Mouse (Mus musculus): ENCODE measurements around the gene Iqcc. TPM values are rescaled to one million over a fixed set of nuclear protein-coding genes. Genes with fewer than 3 reads are reported as not detected.
A peak's percentile ranks its signal among the peaks of the same experiment; 100 is the strongest.

The Iqcc gene
- polyA plus RNA-seq, 2 experiments, result 28.6 to 35.5 TPM

GRCm38 (mm10) chr4:129639221-129639620 is 20.3 kb upstream of the Iqcc start:
- no peak for TF ChIP-seq POLR2A (IDR thresholded peaks at IDR 0.05; ENCODE audit: borderline replicate concordance, extremely low read depth, insufficient read depth, insufficient read length)
- 87% methylated on average over 15 of the region's 15 CpGs for WGBS
- Histone ChIP-seq H3K36me3 (ENCODE audit: control insufficient read depth, insufficient read depth, low read length) (peaks cover 52% of the 10 kb centered on the region), H3K27me3 (ENCODE audit: control insufficient read depth, insufficient read depth, low read length) (no peaks in the 10 kb centered on the region), H3K9me3 (ENCODE audit: control insufficient read depth, low read length) (no peaks in the 10 kb centered on the region), H3K9ac (ENCODE audit: low read depth, low read length, severe bottlenecking) (peak overlapping the region; percentile 70), H3K4me3 (replicated peaks; ENCODE audit: low read length) (peak overlapping the region; percentile 55), H3K27ac (replicated peaks; ENCODE audit: low read depth, low read length) (no peak overlapping the region), H3K4me1 (ENCODE audit: control insufficient read depth, insufficient read depth, low read length) (peaks cover 20% of the 10 kb centered on the region), H3K4me2 (replicated peaks; ENCODE audit: low read depth, low read length, severe bottlenecking) (peak overlapping the region; percentile 73)
- no peak for ATAC-seq (ENCODE audit: low FRiP score, low read depth)
- DNase-seq (ENCODE audit: low spot score), result no peak

GRCm38 (mm10) chr4:129633852-129634251 is 15.0 kb upstream of the Iqcc start:
- Histone ChIP-seq H3K27ac (replicated peaks; ENCODE audit: low read depth, low read length) (no peak overlapping the region), H3K4me3 (replicated peaks; ENCODE audit: low read length) (no peak overlapping the region), H3K4me2 (replicated peaks; ENCODE audit: low read depth, low read length, severe bottlenecking) (no peak overlapping the region), H3K27me3 (ENCODE audit: control insufficient read depth, insufficient read depth, low read length) (no peaks in the 10 kb centered on the region), H3K9ac (ENCODE audit: low read depth, low read length, severe bottlenecking) (no peak overlapping the region), H3K36me3 (ENCODE audit: control insufficient read depth, insufficient read depth, low read length) (peaks cover 97% of the 10 kb centered on the region), H3K4me1 (ENCODE audit: control insufficient read depth, insufficient read depth, low read length) (peaks cover 4% of the 10 kb centered on the region), H3K9me3 (ENCODE audit: control insufficient read depth, low read length) (no peaks in the 10 kb centered on the region)
- no peak for TF ChIP-seq POLR2A (IDR thresholded peaks at IDR 0.05; ENCODE audit: borderline replicate concordance, extremely low read depth, insufficient read depth, insufficient read length)
- WGBS, result 94% methylated on average over 6 of the region's 6 CpGs
- ATAC-seq (ENCODE audit: low FRiP score, low read depth) (no peak), DNase-seq (ENCODE audit: low spot score) (no peak)

- ATAC-seq (ENCODE audit: low FRiP score, low read depth) (no peak), DNase-seq (ENCODE audit: low spot score) (no peak)
- peaks cover 100% of the 10 kb centered on the region for H3K36me3 ChIP-seq (ENCODE audit: control insufficient read depth, insufficient read depth, low read length)
- H3K4me3 ChIP-seq (replicated peaks; ENCODE audit: low read length), result no peak overlapping the region
- 85% methylated on average over 12 of the region's 12 CpGs for WGBS
- TF ChIP-seq POLR2A (IDR thresholded peaks at IDR 0.05; ENCODE audit: borderline replicate concordance, extremely low read depth, insufficient read depth, insufficient read length), result no peak
- H3K27ac ChIP-seq (replicated peaks; ENCODE audit: low read depth, low read length), result no peak overlapping the region
- H3K27me3 ChIP-seq (ENCODE audit: control insufficient read depth, insufficient read depth, low read length), result no peaks in the 10 kb centered on the region
- H3K4me2 ChIP-seq (replicated peaks; ENCODE audit: low read depth, low read length, severe bottlenecking), result no peak overlapping the region
- H3K9ac ChIP-seq (ENCODE audit: low read depth, low read length, severe bottlenecking), result no peak overlapping the region
- no peaks in the 10 kb centered on the region for H3K9me3 ChIP-seq (ENCODE audit: control insufficient read depth, low read length)
- H3K4me1 ChIP-seq (ENCODE audit: control insufficient read depth, insufficient read depth, low read length), result no peaks in the 10 kb centered on the region
These were observed 13.0 kb upstream of the Iqcc start for GRCm38 (mm10) chr4:129631867-129632266.

- Histone ChIP-seq H3K4me2 (replicated peaks; ENCODE audit: low read depth, low read length, severe bottlenecking) (no peak overlapping the region), H3K9ac (ENCODE audit: low read depth, low read length, severe bottlenecking) (no peak overlapping the region), H3K27me3 (ENCODE audit: control insufficient read depth, insufficient read depth, low read length) (no peaks in the 10 kb centered on the region), H3K4me3 (replicated peaks; ENCODE audit: low read length) (no peak overlapping the region), H3K4me1 (ENCODE audit: control insufficient read depth, insufficient read depth, low read length) (no peaks in the 10 kb centered on the region), H3K36me3 (ENCODE audit: control insufficient read depth, insufficient read depth, low read length) (peaks cover 99% of the 10 kb centered on the region), H3K27ac (replicated peaks; ENCODE audit: low read depth, low read length) (no peak overlapping the region), H3K9me3 (ENCODE audit: control insufficient read depth, low read length) (no peaks in the 10 kb centered on the region)
- no peak for DNase-seq (ENCODE audit: low spot score)
- WGBS, result 81% methylated on average over 4 of the region's 4 CpGs
- ATAC-seq (ENCODE audit: low FRiP score, low read depth), result no peak
- TF ChIP-seq POLR2A (IDR thresholded peaks at IDR 0.05; ENCODE audit: borderline replicate concordance, extremely low read depth, insufficient read depth, insufficient read length), result no peak
These were observed 12.0 kb upstream of the Iqcc start for GRCm38 (mm10) chr4:129630944-129631343.

- DNase-seq (ENCODE audit: low spot score), result no peak
- no peak overlapping the region for H3K4me3 ChIP-seq (replicated peaks; ENCODE audit: low read length)
- no peak overlapping the region for H3K4me2 ChIP-seq (replicated peaks; ENCODE audit: low read depth, low read length, severe bottlenecking)
- no peak for ATAC-seq (ENCODE audit: low FRiP score, low read depth)
- H3K27me3 ChIP-seq (ENCODE audit: control insufficient read depth, insufficient read depth, low read length), result no peaks in the 10 kb centered on the region
- H3K27ac ChIP-seq (replicated peaks; ENCODE audit: low read depth, low read length), result no peak overlapping the region
- 72% methylated on average over 6 of the region's 6 CpGs for WGBS
- H3K9ac ChIP-seq (ENCODE audit: low read depth, low read length, severe bottlenecking), result no peak overlapping the region
- peaks cover 51% of the 10 kb centered on the region for H3K36me3 ChIP-seq (ENCODE audit: control insufficient read depth, insufficient read depth, low read length)
- TF ChIP-seq POLR2A (IDR thresholded peaks at IDR 0.05; ENCODE audit: borderline replicate concordance, extremely low read depth, insufficient read depth, insufficient read length), result no peak
- peaks cover 19% of the 10 kb centered on the region for H3K4me1 ChIP-seq (ENCODE audit: control insufficient read depth, insufficient read depth, low read length)
- no peaks in the 10 kb centered on the region for H3K9me3 ChIP-seq (ENCODE audit: control insufficient read depth, low read length)
These were observed 7.1 kb upstream of the Iqcc start for GRCm38 (mm10) chr4:129626035-129626434.

- H3K4me2 ChIP-seq (replicated peaks; ENCODE audit: low read depth, low read length, severe bottlenecking), result peak overlapping the region; percentile 88
- no peak for ATAC-seq (ENCODE audit: low FRiP score, low read depth)
- no peaks in the 10 kb centered on the region for H3K27me3 ChIP-seq (ENCODE audit: control insufficient read depth, insufficient read depth, low read length)
- WGBS, result 41% methylated on average over 4 of the region's 4 CpGs
- H3K36me3 ChIP-seq (ENCODE audit: control insufficient read depth, insufficient read depth, low read length), result peaks cover 45% of the 10 kb centered on the region
- H3K9ac ChIP-seq (ENCODE audit: low read depth, low read length, severe bottlenecking), result no peak overlapping the region
- no peaks in the 10 kb centered on the region for H3K9me3 ChIP-seq (ENCODE audit: control insufficient read depth, low read length)
- peaks cover 19% of the 10 kb centered on the region for H3K4me1 ChIP-seq (ENCODE audit: control insufficient read depth, insufficient read depth, low read length)
- no peak overlapping the region for H3K4me3 ChIP-seq (replicated peaks; ENCODE audit: low read length)
- H3K27ac ChIP-seq (replicated peaks; ENCODE audit: low read depth, low read length), result no peak overlapping the region
- no peak for TF ChIP-seq POLR2A (IDR thresholded peaks at IDR 0.05; ENCODE audit: borderline replicate concordance, extremely low read depth, insufficient read depth, insufficient read length)
- no peak for DNase-seq (ENCODE audit: low spot score)
These were observed 6.6 kb upstream of the Iqcc start for GRCm38 (mm10) chr4:129625496-129625895.
